Mouse (Mus musculus): ENCODE measurements around the gene Gm4131.

DNA sequence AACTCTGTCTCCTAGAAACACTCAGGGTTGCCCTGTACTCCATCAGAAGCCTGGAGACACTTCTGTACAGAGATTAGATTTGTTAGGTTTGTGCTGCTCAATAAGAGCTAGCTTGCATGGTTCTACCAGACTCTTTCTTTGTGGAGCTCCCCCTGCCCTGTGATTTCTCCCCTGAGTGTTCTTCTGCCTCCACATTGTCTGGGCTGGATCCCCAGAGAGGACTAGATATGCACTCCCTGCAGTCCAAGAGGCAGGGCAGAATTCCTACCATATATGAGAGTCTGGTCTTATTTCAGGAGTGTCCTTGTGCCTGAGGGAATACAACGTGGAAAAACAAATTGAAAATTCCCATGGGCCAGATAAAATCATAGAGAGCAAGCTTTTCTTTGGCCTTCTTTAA is 70.2 kb downstream of the Gm4131 start:
- TF ChIP-seq POLR2A (IDR thresholded peaks at IDR 0.05; ENCODE audit: borderline replicate concordance, control insufficient read depth, low read depth, low read length) (no peak), CTCF (IDR thresholded peaks at IDR 0.05; ENCODE audit: control insufficient read depth, insufficient read depth, low read length) (no peak)
